Mouse (Mus musculus) layer of hippocampus, adult 11-12 months (tissue): Measurements from ENCODE around the gene Map1b.

Experiments used
- DNase-seq: peaks from one replicate; pipeline ENCODE4 v3.0.0; 2022; ENCODE audit warnings: low spot score

The Map1b gene

DNA sequence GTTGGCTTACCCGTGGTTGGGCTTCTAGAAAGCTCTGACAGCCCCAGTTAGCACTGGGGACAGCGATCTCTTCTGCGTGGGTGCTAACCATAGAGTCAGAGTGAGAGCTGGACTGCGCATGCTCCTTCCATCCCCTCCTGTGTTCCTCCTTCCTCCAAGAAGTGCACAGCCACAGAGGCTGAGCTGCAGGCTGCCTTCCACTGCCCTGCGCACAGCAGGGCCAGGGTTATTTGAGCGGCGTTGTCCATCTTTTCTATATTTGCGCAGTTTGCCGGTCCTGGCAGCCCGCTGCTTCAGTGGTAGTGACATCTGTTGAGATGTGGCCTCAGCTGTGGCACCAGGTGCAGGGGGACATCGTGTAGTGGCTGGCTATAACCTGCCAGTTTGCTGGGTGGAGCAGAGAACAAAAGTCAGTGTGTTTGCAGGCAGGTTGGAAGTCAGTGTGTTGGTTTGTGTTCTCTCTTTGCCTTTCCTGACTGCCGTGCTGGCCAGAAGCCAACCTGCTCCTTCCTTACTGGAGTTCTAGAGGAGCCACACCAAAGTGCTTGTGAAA is 118.1 kb downstream of the Map1b start:
- DNase-seq = no peak

DNA sequence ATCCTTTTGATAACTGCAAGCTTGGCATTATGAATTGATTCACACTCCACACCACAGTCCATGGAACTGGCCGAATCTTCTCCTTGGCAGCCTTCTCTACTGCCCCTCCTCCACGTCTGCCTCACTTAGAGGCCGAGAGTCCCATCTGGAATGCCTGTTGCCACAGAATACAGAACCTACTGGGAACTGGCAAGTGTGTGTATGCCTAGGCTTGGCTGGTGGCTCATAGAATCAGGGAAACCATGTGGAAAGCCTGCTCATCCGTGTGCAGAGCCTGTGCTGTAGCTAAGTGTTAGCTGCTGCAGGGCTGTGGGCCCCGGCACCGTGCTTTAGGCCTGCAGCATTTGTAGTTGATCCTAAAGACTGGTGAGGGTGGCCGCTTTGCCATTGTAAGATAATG is 119.1 kb downstream of the Map1b start:
- peak; percentile 53 for DNase-seq

DNA sequence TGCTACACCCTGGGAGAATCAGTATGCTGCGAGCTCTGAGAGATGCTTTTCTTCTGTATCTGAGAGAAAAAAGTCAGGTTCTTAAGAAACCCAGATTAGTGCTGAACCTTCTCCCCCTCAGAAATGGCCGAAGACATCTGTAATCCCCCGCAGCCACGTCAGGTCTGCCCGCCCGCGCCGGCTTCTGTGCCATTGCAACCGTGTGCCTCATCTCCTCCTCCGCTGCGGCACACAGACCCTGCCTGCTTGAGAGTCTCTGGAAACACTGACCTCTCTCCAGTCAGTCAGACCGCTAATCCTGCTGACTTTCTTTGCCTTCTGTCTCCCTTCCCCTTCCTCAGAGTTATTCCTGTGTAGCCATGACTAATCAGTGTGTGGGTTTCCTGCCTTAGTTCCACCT is 120.8 kb downstream of the Map1b start:
- DNase-seq = no peak

DNA sequence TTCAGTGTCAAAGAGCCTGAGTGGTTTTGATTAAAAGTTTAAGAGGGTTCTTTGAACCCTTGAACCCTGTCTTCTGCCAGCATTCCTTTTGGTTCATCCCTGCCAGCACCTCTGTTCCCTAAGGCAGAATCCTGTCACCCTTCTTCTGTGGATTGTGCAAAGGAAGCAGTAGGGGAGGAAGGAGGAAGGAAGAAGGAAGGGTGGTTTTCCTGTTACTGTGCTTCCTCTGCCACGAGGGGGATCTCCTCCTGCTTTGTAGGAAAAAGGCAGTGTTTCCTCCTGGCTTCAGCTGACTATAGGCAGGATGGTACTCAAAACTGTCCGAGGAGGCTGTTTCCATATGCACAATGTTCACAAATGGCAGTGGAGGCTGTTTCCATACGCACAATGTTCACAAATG is 121.6 kb downstream of the Map1b start:
- no peak for DNase-seq

GRCm38 (mm10) chr13:99393128-99393527 is 123.2 kb downstream of the Map1b start:
- DNase-seq = no peak

DNA sequence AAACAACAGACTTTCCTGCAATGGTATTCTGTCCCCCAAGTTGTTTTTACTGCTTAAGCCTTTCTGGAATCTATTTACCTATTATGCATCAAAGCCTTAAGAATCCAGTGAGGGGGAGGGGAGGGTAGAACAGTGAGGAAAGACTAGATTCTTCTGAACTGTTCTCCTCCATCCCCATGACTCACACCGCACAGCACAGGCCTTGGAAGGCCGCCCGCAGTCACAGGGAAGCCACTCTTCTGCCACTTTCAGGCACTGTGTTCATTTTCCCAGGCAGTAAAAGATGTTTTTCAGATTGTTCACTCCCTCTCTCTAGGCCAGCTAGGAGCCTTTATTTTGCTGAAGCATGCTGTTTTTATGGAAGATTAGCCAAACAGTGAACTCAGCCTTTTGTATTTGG is 124.9 kb downstream of the Map1b start:
- DNase-seq = peak; percentile 51

- no peak for DNase-seq
These were observed 128.2 kb downstream of the Map1b start for GRCm38 (mm10) chr13:99387901-99388811.

DNA sequence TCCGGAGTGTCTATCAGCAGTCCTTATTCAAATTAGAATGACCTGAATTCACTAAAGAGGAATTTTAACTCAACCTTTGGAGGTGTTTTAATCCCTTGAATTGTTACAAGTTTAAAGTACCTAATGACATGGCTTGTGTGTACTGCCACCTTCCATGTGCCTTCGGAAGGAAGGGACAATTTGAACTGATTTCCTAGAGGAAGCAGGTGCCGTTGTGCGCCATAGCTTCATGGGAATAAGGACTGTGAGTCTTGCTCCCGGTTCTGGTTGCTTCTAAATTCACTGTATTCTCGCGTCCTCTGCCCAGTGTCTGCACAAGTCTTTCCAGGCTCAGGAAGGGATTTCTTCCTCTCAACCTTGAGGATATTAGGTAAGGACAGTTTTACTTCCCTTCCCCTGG is 130.0 kb downstream of the Map1b start:
- no peak for DNase-seq

DNA sequence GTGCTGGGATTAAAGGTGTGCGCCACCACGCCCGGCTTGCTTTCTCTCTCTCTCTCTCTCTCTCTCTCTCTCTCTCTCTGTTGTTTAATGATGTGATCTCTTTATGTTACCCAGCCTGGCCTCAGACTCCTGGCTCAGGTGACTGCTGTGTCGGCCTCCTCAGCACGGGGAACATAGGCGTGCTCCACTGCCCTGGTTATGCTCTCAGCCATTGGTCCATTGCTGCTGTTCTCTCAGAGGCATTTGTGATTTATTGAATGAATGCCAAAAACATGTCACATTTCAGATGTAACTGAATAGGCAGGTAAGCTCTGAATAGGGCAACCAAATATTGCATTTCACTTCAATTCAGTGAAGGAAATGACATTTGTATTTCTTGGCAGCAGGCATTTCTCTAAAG is 130.4 kb downstream of the Map1b start:
- no peak for DNase-seq

GRCm38 (mm10) chr13:99384555-99385203 is 131.7 kb downstream of the Map1b start:
- no peak for DNase-seq

DNA sequence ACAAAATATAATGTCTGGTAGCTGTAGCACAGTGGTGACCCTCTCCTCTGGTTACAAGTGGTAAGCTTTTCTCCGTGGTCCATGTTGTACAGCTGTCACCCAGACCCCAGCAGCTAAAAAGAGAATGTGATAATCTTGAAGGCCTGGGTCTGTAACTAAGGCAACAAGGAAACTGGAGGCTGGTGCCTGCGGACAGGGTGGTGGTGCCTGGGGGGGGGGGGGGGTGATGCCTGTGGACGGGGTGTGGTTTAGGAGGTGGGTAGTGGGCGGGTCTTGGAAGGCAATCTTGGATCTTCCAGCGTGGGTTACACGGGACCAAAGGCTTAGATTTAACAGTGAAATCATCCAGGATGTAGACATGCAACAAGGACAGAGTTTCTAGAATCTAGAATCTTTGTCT is 134.0 kb downstream of the Map1b start:
- DNase-seq = no peak

- DNase-seq = no peak
These were observed 138.1 kb downstream of the Map1b start for GRCm38 (mm10) chr13:99378223-99378622.

GRCm38 (mm10) chr13:99377055-99377454 is 139.3 kb downstream of the Map1b start:
- DNase-seq = no peak

GRCm38 (mm10) chr13:99375550-99375949 is 140.8 kb downstream of the Map1b start:
- DNase-seq = peak; percentile 85

GRCm38 (mm10) chr13:99374191-99374590 is 142.1 kb downstream of the Map1b start:
- DNase-seq = no peak

DNA sequence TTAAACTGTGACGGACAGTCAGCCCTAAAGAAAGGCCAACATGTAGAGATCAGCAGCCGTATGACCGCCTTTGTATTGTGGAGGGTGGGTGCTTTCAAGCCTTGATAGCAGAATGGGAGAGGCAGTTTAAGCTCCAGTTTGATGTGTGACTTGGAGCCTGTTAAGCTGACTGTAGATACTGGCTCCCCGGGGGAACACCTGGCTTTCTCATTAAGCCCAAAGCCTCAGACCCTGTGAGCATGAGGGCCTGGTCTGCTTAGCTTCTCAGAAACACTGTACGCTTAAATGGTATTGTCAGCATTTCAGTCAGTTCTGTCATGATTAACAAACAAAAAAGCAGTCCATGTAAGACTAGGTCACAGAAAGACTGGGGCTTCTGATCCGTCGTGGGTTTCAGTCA is 142.7 kb downstream of the Map1b start:
- DNase-seq = no peak
